9 mouse cellular contexts compared by ENCODE assay signal in genomic region chr3:122198966-122199381, GRCm38 (mm10). TPM values are rescaled to one million over a fixed set of nuclear protein-coding genes. Genes with fewer than 3 reads are reported as not detected.
DNase-seq lines count a peak whose midpoint lies in the region; ATAC-seq and TF ChIP-seq lines count a peak whose summit lies in the region.
"Had no signal": no experiment of that assay in that cellular context is flagged by ENCODE, and none has a peak within 500 bp of the region (broad histone marks: within the 10 kb centered on the region; RNA-seq: fewer than 3 reads in every experiment).

No protein-coding gene starts in this region.

- no peak overlapping the region for H3K4me2 ChIP-seq in embryonic facial prominence, embryonic 13.5 days
- 0 out of 2 replicates have a peak overlapping the region, but pooled peaks have one; percentile 8 for H3K4me2 ChIP-seq in intestine, embryonic 16.5 days (ENCODE audit: low read depth, low read length)
- H3K4me2 ChIP-seq: midbrain, embryonic 12.5 days had no signal

- no peak overlapping the region for H3K9ac ChIP-seq in embryonic facial prominence, embryonic 13.5 days
- no peak overlapping the region for H3K9ac ChIP-seq in MEL (ENCODE audit: control insufficient read depth, low read depth, low read length, poor library complexity, severe bottlenecking)
- H3K9ac ChIP-seq in intestine, embryonic 16.5 days (ENCODE audit: low read depth, low read length), result no peak overlapping the region
- H3K9ac ChIP-seq: midbrain, embryonic 12.5 days had no signal

- H3K79me2 ChIP-seq in MEL (ENCODE audit: control insufficient read depth, insufficient read depth, low read length, poor library complexity), result no peaks in the 10 kb centered on the region

- no peak for TF ChIP-seq POLR2A in MEL (IDR thresholded peaks at IDR 0.05; ENCODE audit: control insufficient read depth in 1 of 2, insufficient read depth in 1 of 2, low read depth in 1 of 2, low read length in 2 of 2, poor library complexity in 1 of 2)

- no peak overlapping the region for H3K27ac ChIP-seq in embryonic facial prominence, embryonic 13.5 days
- no peak overlapping the region for H3K27ac ChIP-seq in embryonic facial prominence, embryonic 10.5 days (replicated peaks)
- no peak overlapping the region for H3K27ac ChIP-seq in MEL (ENCODE audit: control insufficient read depth, low read depth, low read length)
- peak overlapping the region; percentile 75 for H3K27ac ChIP-seq in intestine, embryonic 16.5 days (ENCODE audit: low read length)
- H3K27ac ChIP-seq: midbrain, embryonic 12.5 days had no signal

- H3K4me3 ChIP-seq in embryonic facial prominence, embryonic 13.5 days, result no peak overlapping the region
- H3K4me3 ChIP-seq in embryonic facial prominence, embryonic 10.5 days, result no peak overlapping the region
- no peak overlapping the region for H3K4me3 ChIP-seq in MEL (ENCODE audit: control insufficient read depth in 1 of 2, insufficient read depth in 1 of 2, low read depth in 2 of 2, low read length in 2 of 2)
- no peak overlapping the region for H3K4me3 ChIP-seq in intestine, embryonic 16.5 days (ENCODE audit: low read length)
- H3K4me3 ChIP-seq: midbrain, embryonic 12.5 days had no signal

- no peaks in the 10 kb centered on the region for H3K9me3 ChIP-seq in embryonic facial prominence, embryonic 13.5 days
- H3K9me3 ChIP-seq in embryonic facial prominence, embryonic 10.5 days, result no peaks in the 10 kb centered on the region
- H3K9me3 ChIP-seq in MEL (replicated peaks; ENCODE audit: insufficient read depth, low read length), result no peaks in the 10 kb centered on the region
- no peaks in the 10 kb centered on the region for H3K9me3 ChIP-seq in intestine, embryonic 16.5 days (ENCODE audit: control insufficient read depth, low read length)
- H3K9me3 ChIP-seq: midbrain, embryonic 12.5 days had no signal

- no peak for DNase-seq in embryonic facial prominence, embryonic 10.5 days (ENCODE audit: low spot score)
- DNase-seq in MEL (ENCODE audit: low read depth, low spot score), result peak; percentile 59
- DNase-seq in lung, adult 18-20 months, result peak; percentile 80 to 88
- no peak for DNase-seq in right cerebral cortex, postnatal 36 days (ENCODE audit: low spot score in 2 of 2)
- no peak for DNase-seq in layer of hippocampus, adult 9-10 months (ENCODE audit: low spot score)

- 0 out of 4 replicates have a peak, but pooled peaks of 1 of the 2 experiments have one; percentile 32 for TF ChIP-seq EP300 in MEL (IDR thresholded peaks at IDR 0.05; ENCODE audit: low read depth in 1 of 2, low read length in 2 of 2)

- no peak for TF ChIP-seq RAD21 in MEL (IDR thresholded peaks at IDR 0.05; ENCODE audit: low read depth, low read length)

- 0 out of 2 replicates have a peak, but pooled peaks have one; percentile 15 for ATAC-seq in embryonic facial prominence, embryonic 13.5 days (ENCODE audit: insufficient number of reproducible peaks, insufficient read depth, low FRiP score, low TSS enrichment, low read depth)
- peak; percentile 96 for ATAC-seq in intestine, embryonic 16.5 days
- no peak for ATAC-seq in monocyte, adult 5-6 weeks (replicated peaks; ENCODE audit: insufficient number of reproducible peaks, low FRiP score, low TSS enrichment, poor library complexity, severe bottlenecking)

- no peaks in the 10 kb centered on the region for H3K36me3 ChIP-seq in embryonic facial prominence, embryonic 13.5 days
- H3K36me3 ChIP-seq in embryonic facial prominence, embryonic 10.5 days (replicated peaks), result no peaks in the 10 kb centered on the region
- H3K36me3 ChIP-seq in MEL (ENCODE audit: control insufficient read depth in 1 of 2, insufficient read depth in 2 of 2, low read length in 2 of 2), result no peaks in the 10 kb centered on the region
- no peaks in the 10 kb centered on the region for H3K36me3 ChIP-seq in intestine, embryonic 16.5 days (ENCODE audit: control insufficient read depth, insufficient read depth, low read length)
- H3K36me3 ChIP-seq: midbrain, embryonic 12.5 days had no signal

- 78% methylated on average over 8 of the region's 8 CpGs for WGBS in embryonic facial prominence, embryonic 13.5 days
- WGBS in embryonic facial prominence, embryonic 10.5 days, result 91% methylated on average over 8 of the region's 8 CpGs
- 33% methylated on average over 8 of the region's 8 CpGs for WGBS in intestine, embryonic 16.5 days

- peaks cover 16% of the 10 kb centered on the region for H3K4me1 ChIP-seq in embryonic facial prominence, embryonic 13.5 days
- H3K4me1 ChIP-seq in embryonic facial prominence, embryonic 10.5 days, result peaks cover 16% of the 10 kb centered on the region
- H3K4me1 ChIP-seq in MEL (ENCODE audit: control insufficient read depth in 1 of 2, insufficient read depth in 2 of 2, low read length in 2 of 2), result peaks cover 0 to 3% of the 10 kb centered on the region in 2 experiments; a peak in 1 of 4 replicates
- H3K4me1 ChIP-seq in intestine, embryonic 16.5 days (ENCODE audit: control insufficient read depth, insufficient read depth, low read length), result peaks cover 23% of the 10 kb centered on the region

- no peaks in the 10 kb centered on the region for H3K27me3 ChIP-seq in embryonic facial prominence, embryonic 13.5 days
- no peaks in the 10 kb centered on the region for H3K27me3 ChIP-seq in embryonic facial prominence, embryonic 10.5 days (replicated peaks; ENCODE audit: low read depth, poor library complexity, severe bottlenecking)
- H3K27me3 ChIP-seq in MEL (ENCODE audit: control insufficient read depth in 1 of 2, insufficient read depth in 2 of 2, low read length in 2 of 2), result no peaks in the 10 kb centered on the region
- H3K27me3 ChIP-seq in intestine, embryonic 16.5 days (replicated peaks; ENCODE audit: control insufficient read depth, insufficient read depth, low read length), result no peaks in the 10 kb centered on the region
- H3K27me3 ChIP-seq: midbrain, embryonic 12.5 days had no signal

- no peak for TF ChIP-seq CTCF in MEL (IDR thresholded peaks at IDR 0.05 in 2 of 3, conservative IDR thresholded peaks at IDR 0.05 in 1 of 3; ENCODE audit: control insufficient read depth in 1 of 3, insufficient read depth in 1 of 3, low read depth in 2 of 3, low read length in 3 of 3, poor library complexity in 1 of 3, severe bottlenecking in 1 of 3)

TF ChIP-seq in MEL, 35 proteins besides CTCF, POLR2A, EP300 and RAD21 (continues in another document):
- TF ChIP-seq SMC3 (IDR thresholded peaks at IDR 0.05; ENCODE audit: low read depth, low read length) (no peak), ELF1 (IDR thresholded peaks at IDR 0.05; ENCODE audit: low read depth, low read length) (no peak), MEF2A (IDR thresholded peaks at IDR 0.05; ENCODE audit: extremely low read depth, insufficient replicate concordance, low read depth, low read length, poor library complexity, severe bottlenecking) (no peak), RCOR1 (IDR thresholded peaks at IDR 0.05; ENCODE audit: low read depth, low read length) (no peak), MAFK (IDR thresholded peaks at IDR 0.05; ENCODE audit: borderline replicate concordance, low read depth, low read length) (no peak), MXI1 (IDR thresholded peaks at IDR 0.05; ENCODE audit: low read depth, low read length) (no peak), NRF1 (IDR thresholded peaks at IDR 0.05; ENCODE audit: insufficient read depth, low read depth, low read length, poor library complexity, severe bottlenecking) (no peak), JUND (IDR thresholded peaks at IDR 0.05; ENCODE audit: low read depth, low read length) (no peak), GABPA (IDR thresholded peaks at IDR 0.05; ENCODE audit: low read depth, low read length) (no peak), BHLHE40 (IDR thresholded peaks at IDR 0.05; ENCODE audit: borderline replicate concordance, low read depth, low read length) (peak; percentile 67; the same call in 1 of the 2 replicates), MAZ (IDR thresholded peaks at IDR 0.05; ENCODE audit: low read depth, low read length) (no peak), E2F4 (IDR thresholded peaks at IDR 0.05; ENCODE audit: borderline replicate concordance, low read depth, low read length) (no peak), POLR2AphosphoS5 (IDR thresholded peaks at IDR 0.05; ENCODE audit: borderline replicate concordance, low read depth, low read length) (no peak), GATA1 (IDR thresholded peaks at IDR 0.05; ENCODE audit: low read depth, low read length) (no peak), ZMIZ1 (IDR thresholded peaks at IDR 0.05; ENCODE audit: low read depth, low read length) (no peak), ZKSCAN1 (IDR thresholded peaks at IDR 0.05; ENCODE audit: low read depth, low read length) (no peak), HCFC1 (IDR thresholded peaks at IDR 0.05; ENCODE audit: low read depth, low read length) (no peak), TAL1 (IDR thresholded peaks at IDR 0.05; ENCODE audit: low read length) (no peak), TBP (IDR thresholded peaks at IDR 0.05; ENCODE audit: low read depth, low read length) (no peak), UBTF (IDR thresholded peaks at IDR 0.05; ENCODE audit: borderline replicate concordance, insufficient read depth, low read depth, low read length) (no peak), KAT2A (conservative IDR thresholded peaks at IDR 0.05; ENCODE audit: low read depth, low read length) (no peak), NELFE (IDR thresholded peaks at IDR 0.05; ENCODE audit: low read depth, low read length) (no peak), CHD1 (IDR thresholded peaks at IDR 0.05; ENCODE audit: low read depth, low read length) (no peak), MAX (IDR thresholded peaks at IDR 0.05; ENCODE audit: low read length) (0 out of 2 replicates have a peak, but pooled peaks have one; percentile 60), ETS1 (IDR thresholded peaks at IDR 0.05; ENCODE audit: low read depth, low read length) (0 out of 2 replicates have a peak, but pooled peaks have one; percentile 18), USF2 (IDR thresholded peaks at IDR 0.05; ENCODE audit: borderline replicate concordance in 1 of 2, insufficient read depth in 1 of 2, low read depth in 1 of 2, low read length in 2 of 2) (no peak), CHD2 (IDR thresholded peaks at IDR 0.05; ENCODE audit: low read length) (no peak), POLR2AphosphoS2 (IDR thresholded peaks at IDR 0.05; ENCODE audit: low read length) (no peak), TCF12 (IDR thresholded peaks at IDR 0.05; ENCODE audit: low read depth, low read length) (no peak)

RNA-seq across cellular contexts. Expression of gene Gclm, which starts 46.4 kb away (rescaled TPM):
- 53.1 and 59.7 TPM in 2 replicates for polyA plus RNA-seq in embryonic facial prominence, embryonic 13.5 days (2015; fragmentation: Nextera tagmentation; extraction: Ambion mirVana)
- polyA plus RNA-seq in embryonic facial prominence, embryonic 10.5 days (2016; fragmentation: Nextera tagmentation; extraction: Ambion mirVana), result 36.9 and 39.9 TPM in 2 replicates
- 121 and 123 TPM in 2 replicates for total RNA-seq in MEL (2012; rRNA removed)
- 100 to 1,000 TPM; 174 to 334 TPM for polyA plus RNA-seq in MEL (2012; ENCODE audit: insufficient read depth in 1 of 2, insufficient read length in 2 of 2, low read depth in 1 of 2, low replicate concordance in 2 of 2, missing spikeins in 1 of 2)
- 84.7 and 122 TPM in 2 replicates for polyA plus RNA-seq in intestine, embryonic 16.5 days (2015; fragmentation: Nextera tagmentation; extraction: Ambion mirVana)
- total RNA-seq in monocyte, adult 5-6 weeks (2017), result 15.3 to 20.7 TPM (median 18.5 TPM) in 3 replicates

Comparison
In these comparisons a context has a peak if more than half of its experiments do, and no peak if none do; other contexts are left out.
1. DNase-seq: peak in MEL (single experiment) and lung, adult 18-20 months (2 of 2); none in embryonic facial prominence, embryonic 10.5 days (single experiment), right cerebral cortex, postnatal 36 days (0 of 2) and layer of hippocampus, adult 9-10 months (single experiment).